Mouse (Mus musculus): ENCODE data around the gene Clcn6. TPM values are rescaled to one million over a fixed set of nuclear protein-coding genes. Genes with fewer than 3 reads are reported as not detected.
A peak's percentile ranks its signal among the peaks of the same experiment; 100 is the strongest.
"Not testable (repeated sequence)": the region's sequence is repeated elsewhere in the genome, so short reads cannot be mapped to it uniquely, and the experiment has no call there.

Clcn6 gene
- total and polyA plus RNA-seq, 2 experiments from 2014 or later: 24.4 to 60.7 TPM

- Histone ChIP-seq H3K9me3 (ENCODE audit: low read length) (no peaks in the 10 kb centered on the region), H3K27me3 (ENCODE audit: insufficient read depth, low read length) (no peaks in the 10 kb centered on the region), H3K36me3 (ENCODE audit: insufficient read depth, low read length) (peaks cover 56% of the 10 kb centered on the region), H3K9ac (replicated peaks; ENCODE audit: low read length) (no peak overlapping the region), H3K27ac (no peak overlapping the region), H3K4me1 (ENCODE audit: insufficient read depth, low read length) (no peaks in the 10 kb centered on the region), H3K4me3 (ENCODE audit: low read length) (no peak overlapping the region), H3K4me2 (ENCODE audit: low read depth, low read length) (no peak overlapping the region)
- 87% methylated on average over 13 of the region's 13 CpGs for WGBS
- TF ChIP-seq CTCF (IDR thresholded peaks at IDR 0.05; ENCODE audit: low read depth): no peak
- DNase-seq (ENCODE audit: low spot score) (no peak), ATAC-seq (no peak)
Observed at GRCm38 (mm10) chr4:148051046-148051776, 12.6 kb upstream of the Clcn6 start.

- H3K27ac ChIP-seq; DNase-seq (ENCODE audit: low spot score); H3K27me3 ChIP-seq (ENCODE audit: insufficient read depth, low read length); H3K4me2 ChIP-seq (ENCODE audit: low read depth, low read length); H3K4me3 ChIP-seq (ENCODE audit: low read length); H3K9ac ChIP-seq (replicated peaks; ENCODE audit: low read length); H3K4me1 ChIP-seq (ENCODE audit: insufficient read depth, low read length); ATAC-seq; H3K9me3 ChIP-seq (ENCODE audit: low read length): not testable (repeated sequence)
- 95% methylated on average over 3 of the region's 3 CpGs for WGBS
- peaks cover 49% of the 10 kb centered on the region for H3K36me3 ChIP-seq (ENCODE audit: insufficient read depth, low read length)
Observed at GRCm38 (mm10) chr4:148050396-148050914, 11.8 kb upstream of the Clcn6 start.

- TF ChIP-seq CTCF (IDR thresholded peaks at IDR 0.05; ENCODE audit: low read depth): no peak
- Histone ChIP-seq H3K9ac (replicated peaks; ENCODE audit: low read length) (no peak overlapping the region), H3K9me3 (ENCODE audit: low read length) (no peaks in the 10 kb centered on the region), H3K27ac (no peak overlapping the region), H3K36me3 (ENCODE audit: insufficient read depth, low read length) (peaks cover 27% of the 10 kb centered on the region; the same call in 1 of the 2 replicates), H3K4me2 (ENCODE audit: low read depth, low read length) (no peak overlapping the region), H3K4me1 (ENCODE audit: insufficient read depth, low read length) (no peaks in the 10 kb centered on the region), H3K4me3 (ENCODE audit: low read length) (no peak overlapping the region), H3K27me3 (ENCODE audit: insufficient read depth, low read length) (no peaks in the 10 kb centered on the region)
- ATAC-seq (no peak), DNase-seq (ENCODE audit: low spot score) (no peak)
- 69% methylated on average over 4 of the region's 4 CpGs for WGBS
Observed at GRCm38 (mm10) chr4:148046450-148047031, 7.9 kb upstream of the Clcn6 start.

GRCm38 (mm10) chr4:148044113-148044512 lies 5.5 kb upstream of the Clcn6 start:
- Histone ChIP-seq H3K4me2 (ENCODE audit: low read depth, low read length) (no peak overlapping the region), H3K27me3 (ENCODE audit: insufficient read depth, low read length) (no peaks in the 10 kb centered on the region), H3K9ac (replicated peaks; ENCODE audit: low read length) (no peak overlapping the region), H3K4me3 (ENCODE audit: low read length) (no peak overlapping the region), H3K36me3 (ENCODE audit: insufficient read depth, low read length) (peaks cover 19% of the 10 kb centered on the region; the same call in 1 of the 2 replicates), H3K9me3 (ENCODE audit: low read length) (no peaks in the 10 kb centered on the region), H3K27ac (no peak overlapping the region), H3K4me1 (ENCODE audit: insufficient read depth, low read length) (peaks cover 18% of the 10 kb centered on the region)
- WGBS: 95% methylated on average over 2 of the region's 2 CpGs
- DNase-seq (ENCODE audit: low spot score) (no peak), ATAC-seq (no peak)
- TF ChIP-seq CTCF (IDR thresholded peaks at IDR 0.05; ENCODE audit: low read depth): no peak

DNA sequence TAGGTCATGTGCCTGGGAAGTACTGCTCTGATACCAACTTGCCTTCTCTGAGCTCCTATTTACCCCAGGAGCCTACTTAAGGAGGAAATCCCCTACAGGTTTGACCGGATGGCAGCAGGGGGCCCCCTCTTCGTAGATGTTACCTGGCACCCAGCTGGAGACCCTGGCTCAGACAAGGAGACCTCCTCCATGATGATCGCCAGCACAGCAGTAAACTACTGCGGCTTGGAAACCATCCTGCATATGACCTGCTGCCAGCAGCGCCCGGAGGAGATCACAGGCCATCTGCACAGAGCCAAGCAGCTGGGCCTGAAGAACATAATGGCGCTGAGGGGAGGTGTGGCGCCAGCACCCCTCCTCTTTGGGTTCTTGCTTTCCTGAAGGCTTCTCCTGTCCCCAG lies 4.7 kb upstream of the Clcn6 start:
- H3K27me3 ChIP-seq (ENCODE audit: insufficient read depth, low read length); H3K4me3 ChIP-seq (ENCODE audit: low read length); ATAC-seq; H3K9ac ChIP-seq (replicated peaks; ENCODE audit: low read length); H3K4me2 ChIP-seq (ENCODE audit: low read depth, low read length); DNase-seq (ENCODE audit: low spot score); H3K9me3 ChIP-seq (ENCODE audit: low read length): not testable (repeated sequence)
- Histone ChIP-seq H3K36me3 (ENCODE audit: insufficient read depth, low read length) (peaks cover 17% of the 10 kb centered on the region; the same call in 1 of the 2 replicates), H3K27ac (0 out of 2 replicates have a peak overlapping the region, but pooled peaks have one; percentile 15), H3K4me1 (ENCODE audit: insufficient read depth, low read length) (peaks cover 18% of the 10 kb centered on the region)
- 56% methylated on average over 6 of the region's 8 CpGs for WGBS

- peak overlapping the region; percentile 93 for H3K4me2 ChIP-seq (ENCODE audit: low read depth, low read length)
- H3K4me1 ChIP-seq (ENCODE audit: insufficient read depth, low read length): peaks cover 24% of the 10 kb centered on the region
- no peaks in the 10 kb centered on the region for H3K9me3 ChIP-seq (ENCODE audit: low read length)
- no peaks in the 10 kb centered on the region for H3K27me3 ChIP-seq (ENCODE audit: insufficient read depth, low read length)
- peak overlapping the region; percentile 25; the same call in 1 of the 2 replicates for H3K9ac ChIP-seq (replicated peaks; ENCODE audit: low read length)
- WGBS: 5% methylated on average over 16 of the region's 16 CpGs
- peaks cover 9% of the 10 kb centered on the region; the same call in 1 of the 2 replicates for H3K36me3 ChIP-seq (ENCODE audit: insufficient read depth, low read length)
- no peak for TF ChIP-seq CTCF (IDR thresholded peaks at IDR 0.05; ENCODE audit: low read depth)
- DNase-seq (ENCODE audit: low spot score) (no peak), ATAC-seq (no peak)
- H3K4me3 ChIP-seq (ENCODE audit: low read length): peak overlapping the region; percentile 34
- peak overlapping the region; percentile 62 for H3K27ac ChIP-seq
Observed at GRCm38 (mm10) chr4:148041611-148042191, 3.1 kb upstream of the Clcn6 start.

Measured in hindbrain, postnatal 0 days (tissue).